Mouse (Mus musculus) brown adipose tissue, adult 24 weeks (tissue): ENCODE data around the gene Frmd6. TPM values are rescaled to one million over a fixed set of nuclear protein-coding genes. Genes with fewer than 3 reads are reported as not detected.

ENCODE experiments used
- H3K27ac ChIP-seq: fragments of 200-500 bp; replicated peaks from 2 replicates; pipeline ENCODE4 v1.5.1; 2012; ENCODE audit warnings: low read depth, mild to moderate bottlenecking, low read length
- H3K4me1 ChIP-seq: fragments of 200-500 bp; 2 replicates; pipeline ENCODE4 v1.6.1; 2012; ENCODE audit warnings: low read length, mixed read lengths; ENCODE audit not compliant: control insufficient read depth, insufficient read depth, insufficient read length
- H3K4me3 ChIP-seq: fragments of 200-500 bp; 2 replicates; pipeline ENCODE4 v1.5.1; 2012; ENCODE audit warnings: low read depth, mild to moderate bottlenecking, low read length, moderate library complexity; ENCODE audit not compliant: insufficient read depth
- polyA plus RNA-seq: library from polyadenylated mRNA; stranded (reverse); fragments of >200 nt; gene quantifications from 2 replicates; pipeline ENCODE4 v1.2.4, GENCODE M21; 2012; ENCODE audit not compliant: missing spikeins, insufficient read depth, insufficient read length

Frmd6 gene
- polyA plus RNA-seq, 1 experiment: 5.9 TPM

DNA sequence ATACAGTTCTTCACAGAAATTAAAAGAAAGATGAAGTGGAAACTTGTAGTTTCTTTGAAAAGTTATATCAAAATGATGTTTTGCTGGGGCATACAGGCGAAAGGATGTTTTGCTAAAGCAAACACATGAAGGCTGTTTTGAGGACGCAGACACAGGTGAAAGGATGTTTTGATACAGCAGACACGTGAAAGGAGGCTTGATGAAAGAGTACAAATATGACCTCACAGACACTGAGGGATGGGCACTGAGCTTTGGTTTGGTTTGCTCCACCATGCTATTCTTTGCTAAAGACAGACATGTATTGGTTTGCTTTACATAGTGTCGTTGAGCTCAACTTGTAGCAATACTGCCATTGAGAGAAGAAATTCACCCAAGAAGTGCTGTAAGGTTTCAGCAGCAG is 104.5 kb downstream of the Frmd6 start:
- Histone ChIP-seq H3K4me3 (no peak overlapping the region), H3K4me1 (no peaks in the 10 kb centered on the region), H3K27ac (no peak overlapping the region)

GRCm38 (mm10) chr12:70937150-70937549 is 111.8 kb downstream of the Frmd6 start:
- peak overlapping the region; percentile 89 for H3K27ac ChIP-seq
- peak overlapping the region; percentile 75 for H3K4me3 ChIP-seq
- peaks cover 2% of the 10 kb centered on the region; the same call in 1 of the 2 replicates for H3K4me1 ChIP-seq

DNA sequence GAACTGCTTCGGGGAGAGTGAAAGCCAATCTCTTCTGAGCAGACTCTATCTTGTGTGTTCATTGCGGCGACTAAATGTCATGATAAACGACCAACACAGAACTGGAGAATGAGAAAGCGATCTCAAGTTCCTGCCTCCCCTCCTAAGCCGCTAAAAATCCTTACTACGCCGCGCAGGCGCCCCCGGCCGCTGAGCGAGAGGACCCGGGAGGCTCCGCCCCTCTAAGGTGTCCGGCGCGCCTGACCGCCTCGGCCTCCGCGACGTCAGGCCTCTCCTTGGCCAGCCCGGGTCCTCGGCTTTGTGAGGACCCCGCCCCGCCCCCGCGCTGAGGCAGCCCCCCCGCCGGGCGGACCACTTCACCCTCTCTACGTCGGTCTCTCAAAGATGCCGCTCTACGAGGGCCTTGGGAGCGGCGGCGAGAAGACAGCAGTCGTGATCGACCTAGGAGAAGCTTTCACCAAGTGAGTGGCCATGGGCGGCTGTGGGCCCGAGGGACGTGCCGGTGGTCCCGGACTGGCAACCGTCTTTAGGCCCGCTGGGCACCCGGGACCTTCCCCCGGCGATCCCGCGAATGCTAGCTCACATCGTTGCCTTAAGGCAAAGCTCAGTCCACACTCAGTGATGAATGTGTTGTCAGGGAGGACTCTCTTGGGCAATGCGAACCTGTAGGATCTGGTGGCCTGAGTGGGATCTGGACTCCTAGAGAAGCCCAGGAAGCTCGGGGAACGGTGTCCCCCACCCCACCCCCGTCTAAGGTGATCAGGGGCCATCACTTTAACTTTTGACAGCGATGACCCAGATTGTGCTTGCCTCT is 112.5 kb downstream of the Frmd6 start, which contains the start of gene Actr10:
Gene Actr10, plus strand, starts transcription at position 287 of the 814 bp plus-strand sequence.
- Histone ChIP-seq H3K27ac (peak within 1 kb of the TSS; percentile 89), H3K4me1 (peaks cover 2% of the 10 kb centered on the region; the same call in 1 of the 2 replicates), H3K4me3 (peak within 1 kb of the TSS; percentile 98)

GRCm38 (mm10) chr12:70940806-70941205 is 115.5 kb downstream of the Frmd6 start:
- H3K27ac ChIP-seq: no peak overlapping the region
- no peak overlapping the region for H3K4me3 ChIP-seq
- H3K4me1 ChIP-seq: peaks cover 2% of the 10 kb centered on the region; the same call in 1 of the 2 replicates

DNA sequence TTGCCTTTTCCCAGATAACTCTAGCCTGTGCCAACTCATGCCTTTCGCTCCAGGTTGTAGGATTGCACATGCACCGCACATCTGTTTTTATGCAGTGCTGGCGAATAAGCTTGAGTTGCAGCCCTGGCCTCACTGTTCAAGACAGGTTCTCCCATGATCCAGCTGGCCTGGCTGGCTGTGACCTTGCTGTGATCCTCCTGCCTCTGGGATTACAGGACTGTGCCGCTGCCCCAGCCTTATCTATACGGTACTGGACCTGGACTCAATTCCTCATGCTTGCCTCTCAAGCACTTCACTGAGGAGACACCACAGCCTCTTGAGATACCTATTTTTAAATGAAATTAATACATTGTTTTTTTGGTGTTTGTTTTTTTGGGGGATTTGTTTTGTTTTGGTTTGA is 118.9 kb downstream of the Frmd6 start:
- H3K27ac ChIP-seq: no peak overlapping the region

DNA sequence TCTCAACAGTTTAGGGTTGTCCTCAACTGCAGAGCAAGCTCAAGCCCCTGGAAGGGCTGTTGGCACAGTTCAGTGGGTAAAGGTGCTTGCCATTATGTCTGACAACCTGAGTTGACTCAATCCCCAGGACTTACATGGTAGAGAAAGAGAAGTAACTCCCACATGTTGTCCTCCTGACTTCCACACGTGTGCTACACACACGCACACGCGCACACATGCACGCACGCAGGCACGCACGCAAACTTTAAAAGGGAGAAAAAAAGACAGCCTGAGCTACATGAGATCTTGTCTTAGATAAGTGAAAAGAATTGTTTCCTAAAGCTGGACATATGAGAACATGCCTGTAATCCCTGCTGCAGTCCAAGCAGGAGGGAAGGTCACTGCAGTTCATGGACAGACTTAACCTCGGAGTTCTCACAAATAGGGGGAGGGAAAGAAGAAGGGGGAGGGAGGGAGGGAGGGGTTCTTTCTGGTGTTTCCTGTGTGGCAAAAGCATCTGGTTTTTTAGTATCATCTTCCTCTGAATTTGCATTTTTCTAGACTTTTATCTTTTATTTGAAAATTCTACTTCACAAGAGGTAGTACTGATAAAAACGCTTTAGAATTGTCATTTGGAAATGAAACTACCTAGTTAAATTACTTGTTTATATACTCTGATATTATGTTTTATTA is 121.4 kb downstream of the Frmd6 start:
- no peak overlapping the region for H3K27ac ChIP-seq
- H3K4me1 ChIP-seq: peaks cover 3% of the 10 kb centered on the region; the same call in 1 of the 2 replicates
- H3K4me3 ChIP-seq: no peak overlapping the region

More for the DNA sequence above, 118.9 kb downstream of the Frmd6 start:
- H3K4me1 ChIP-seq: peaks cover 3% of the 10 kb centered on the region; the same call in 1 of the 2 replicates
- no peak overlapping the region for H3K4me3 ChIP-seq

Other genes starting within 250 kb of the Frmd6 start
- gene Actr10, start 112.3 kb downstream of the Frmd6 start, polyA plus RNA-seq: 125 and 165 TPM in 2 replicates
- 441 and 473 TPM in 2 replicates for gene Psma3, start 149.1 kb downstream of the Frmd6 start, polyA plus RNA-seq
- gene Arid4a, start 190.5 kb downstream of the Frmd6 start, polyA plus RNA-seq: 6.8 and 12.1 TPM in 2 replicates